Mouse (Mus musculus) liver, embryonic 13.5 days (tissue): ENCODE measurements around the gene Morc1. TPM values are rescaled to one million over a fixed set of nuclear protein-coding genes. Genes with fewer than 3 reads are reported as not detected.

Experiments used
- ATAC-seq: fragments of 200-750 bp; cut with Nextera tagmentation; 2 replicates; pipeline ENCODE4 v1.8.0; 2017; ENCODE audit warnings: low read depth, mild to moderate bottlenecking, moderate number of reproducible peaks, moderate library complexity
- DNase-seq: peaks from one replicate; pipeline ENCODE4 v3.0.0; 2022
- H3K27ac ChIP-seq: fragments of 300-500 bp; sonication (generic); 2 replicates; pipeline ENCODE4 v1.5.1; 2015; ENCODE audit warnings: moderate library complexity, mild to moderate bottlenecking, inconsistent platforms
- H3K27me3 ChIP-seq: fragments of 300-500 bp; sonication (generic); 2 replicates; pipeline ENCODE4 v1.6.1; 2015; ENCODE audit warnings: mild to moderate bottlenecking, inconsistent platforms
- H3K36me3 ChIP-seq: fragments of 300-500 bp; sonication (generic); 2 replicates; pipeline ENCODE4 v1.6.1; 2015; ENCODE audit warnings: mild to moderate bottlenecking, inconsistent platforms
- H3K4me1 ChIP-seq: fragments of 300-500 bp; sonication (generic); replicated peaks from 2 replicates; pipeline ENCODE4 v1.6.1; 2015; ENCODE audit warnings: inconsistent platforms
- H3K4me2 ChIP-seq: fragments of 300-500 bp; sonication (generic); 2 replicates; pipeline ENCODE4 v1.6.1; 2015; ENCODE audit warnings: inconsistent platforms, mild to moderate bottlenecking, moderate library complexity
- H3K4me3 ChIP-seq: fragments of 300-500 bp; sonication (generic); replicated peaks from 2 replicates; pipeline ENCODE4 v1.5.1; 2015; ENCODE audit warnings: mild to moderate bottlenecking, inconsistent platforms
- H3K9ac ChIP-seq: fragments of 300-500 bp; sonication (generic); 2 replicates; pipeline ENCODE4 v1.6.1; 2015; ENCODE audit warnings: mild to moderate bottlenecking, inconsistent platforms
- H3K9me3 ChIP-seq: fragments of 300-500 bp; sonication (generic); replicated peaks from 2 replicates; pipeline ENCODE4 v1.6.1; 2016; ENCODE audit warnings: inconsistent platforms
- WGBS: fragments of 180-500 bp; shearing (Covaris S2); methylation state at CpG from one replicate; pipeline ENCODE4 v1.1.7; 2015; ENCODE audit not compliant: insufficient replicate concordance; 5-methylcytosine and 5-hydroxymethylcytosine counted together
- polyA plus RNA-seq: library from polyadenylated mRNA; unstranded; fragments of >200 nt; fragmentation: Nextera tagmentation; extraction: Ambion mirVana; gene quantifications from 2 replicates; pipeline ENCODE4 v1.2.1, GENCODE M21; 2015

The Morc1 gene
- polyA plus RNA-seq, 1 experiment from 2014 or later = not detected

- DNase-seq (no peak), ATAC-seq (no peak)
- H3K36me3 ChIP-seq = no peaks in the 10 kb centered on the region
- H3K4me3 ChIP-seq = no peak overlapping the region
- H3K27ac ChIP-seq = no peak overlapping the region
- no peaks in the 10 kb centered on the region for H3K4me1 ChIP-seq
- H3K9ac ChIP-seq = no peak overlapping the region
- no peaks in the 10 kb centered on the region for H3K9me3 ChIP-seq
- H3K4me2 ChIP-seq = no peak overlapping the region
- H3K27me3 ChIP-seq = no peaks in the 10 kb centered on the region
- WGBS = 48% methylated on average over 8 of the region's 8 CpGs
These were observed 199.4 kb downstream of the Morc1 start for GRCm38 (mm10) chr16:48630466-48630865.

GRCm38 (mm10) chr16:48632351-48632750 lies 201.3 kb downstream of the Morc1 start:
- 59% methylated on average over 6 of the region's 6 CpGs for WGBS
- Histone ChIP-seq H3K4me1 (no peaks in the 10 kb centered on the region), H3K9ac (no peak overlapping the region), H3K9me3 (no peaks in the 10 kb centered on the region), H3K27me3 (no peaks in the 10 kb centered on the region), H3K27ac (no peak overlapping the region), H3K4me2 (no peak overlapping the region), H3K36me3 (no peaks in the 10 kb centered on the region), H3K4me3 (no peak overlapping the region)
- ATAC-seq = no peak
- DNase-seq = no peak

- Histone ChIP-seq H3K4me2 (no peak overlapping the region), H3K9ac (no peak overlapping the region), H3K4me1 (no peaks in the 10 kb centered on the region), H3K27ac (no peak overlapping the region), H3K36me3 (no peaks in the 10 kb centered on the region), H3K9me3 (no peaks in the 10 kb centered on the region), H3K27me3 (no peaks in the 10 kb centered on the region), H3K4me3 (no peak overlapping the region)
- DNase-seq (no peak), ATAC-seq (no peak)
- 59% methylated on average over 2 of the region's 2 CpGs for WGBS
These were observed 215.2 kb downstream of the Morc1 start for GRCm38 (mm10) chr16:48646246-48646645.

GRCm38 (mm10) chr16:48671696-48672095 lies 240.7 kb downstream of the Morc1 start:
- Histone ChIP-seq H3K36me3 (no peaks in the 10 kb centered on the region), H3K4me1 (no peaks in the 10 kb centered on the region), H3K27ac (no peak overlapping the region), H3K9me3 (no peaks in the 10 kb centered on the region), H3K4me2 (no peak overlapping the region), H3K27me3 (no peaks in the 10 kb centered on the region), H3K9ac (no peak overlapping the region), H3K4me3 (no peak overlapping the region)
- 23% methylated on average over 5 of the region's 5 CpGs for whole genome bisulfite sequencing
- ATAC-seq = no peak
- DNase-seq = no peak

- H3K4me3 ChIP-seq = no peak overlapping the region
- H3K9me3 ChIP-seq = no peaks in the 10 kb centered on the region
- no peak overlapping the region for H3K4me2 ChIP-seq
- H3K27me3 ChIP-seq = no peaks in the 10 kb centered on the region
- H3K27ac ChIP-seq = no peak overlapping the region
- no peaks in the 10 kb centered on the region for H3K36me3 ChIP-seq
- H3K4me1 ChIP-seq = no peaks in the 10 kb centered on the region
- no peak for DNase-seq
- WGBS = 54% methylated on average over 3 of the region's 3 CpGs
- no peak overlapping the region for H3K9ac ChIP-seq
- ATAC-seq = no peak
These were observed 241.6 kb downstream of the Morc1 start for GRCm38 (mm10) chr16:48672664-48673063.

GRCm38 (mm10) chr16:48675607-48676006 lies 244.6 kb downstream of the Morc1 start:
- H3K27ac ChIP-seq = no peak overlapping the region
- no peak overlapping the region for H3K9ac ChIP-seq
- no peak for ATAC-seq
- no peaks in the 10 kb centered on the region for H3K27me3 ChIP-seq
- H3K36me3 ChIP-seq = no peaks in the 10 kb centered on the region
- DNase-seq = peak; percentile 35
- WGBS = 10% methylated on average over 10 of the region's 10 CpGs
- no peak overlapping the region for H3K4me2 ChIP-seq
- H3K4me3 ChIP-seq = no peak overlapping the region
- no peaks in the 10 kb centered on the region for H3K4me1 ChIP-seq
- no peaks in the 10 kb centered on the region for H3K9me3 ChIP-seq

- H3K4me2 ChIP-seq = no peak overlapping the region
- no peak overlapping the region for H3K9ac ChIP-seq
- H3K9me3 ChIP-seq = no peaks in the 10 kb centered on the region
- DNase-seq (no peak), ATAC-seq (no peak)
- no peak overlapping the region for H3K27ac ChIP-seq
- H3K36me3 ChIP-seq = no peaks in the 10 kb centered on the region
- no peak overlapping the region for H3K4me3 ChIP-seq
- 61% methylated on average over 2 of the region's 2 CpGs for WGBS
- no peaks in the 10 kb centered on the region for H3K27me3 ChIP-seq
- no peaks in the 10 kb centered on the region for H3K4me1 ChIP-seq
These were observed 245.2 kb downstream of the Morc1 start for GRCm38 (mm10) chr16:48676205-48676604.

- Histone ChIP-seq H3K9me3 (no peaks in the 10 kb centered on the region), H3K4me1 (no peaks in the 10 kb centered on the region), H3K4me2 (no peak overlapping the region), H3K4me3 (no peak overlapping the region), H3K27me3 (no peaks in the 10 kb centered on the region), H3K36me3 (no peaks in the 10 kb centered on the region), H3K9ac (no peak overlapping the region), H3K27ac (no peak overlapping the region)
- 60% methylated on average over 5 of the region's 5 CpGs for WGBS
- no peak for DNase-seq
- ATAC-seq = no peak
These were observed 246.3 kb downstream of the Morc1 start for GRCm38 (mm10) chr16:48677381-48677780.

GRCm38 (mm10) chr16:48678029-48678428 lies 247.0 kb downstream of the Morc1 start:
- no peaks in the 10 kb centered on the region for H3K27me3 ChIP-seq
- ATAC-seq = no peak
- H3K9me3 ChIP-seq = no peaks in the 10 kb centered on the region
- H3K9ac ChIP-seq = no peak overlapping the region
- H3K27ac ChIP-seq = no peak overlapping the region
- no peaks in the 10 kb centered on the region for H3K4me1 ChIP-seq
- H3K4me2 ChIP-seq = no peak overlapping the region
- H3K4me3 ChIP-seq = no peak overlapping the region
- no peak for DNase-seq
- 34% methylated on average over 1 of the region's 1 CpGs for WGBS
- no peaks in the 10 kb centered on the region for H3K36me3 ChIP-seq

Other genes with a start within 250 kb of the Morc1 start
- gene Dppa4, start 147.5 kb upstream of the Morc1 start, polyA plus RNA-seq = 0.07 TPM in 1 of 2 replicates, not detected in the other
- not detected in 2 replicates for gene Dppa2, start 127.3 kb upstream of the Morc1 start, polyA plus RNA-seq
- gene Gm5485, start 18.8 kb upstream of the Morc1 start, polyA plus RNA-seq = not detected in 2 replicates